Mouse (Mus musculus): ENCODE results near the gene Tuft1. TPM values are rescaled to one million over a fixed set of nuclear protein-coding genes. Genes with fewer than 3 reads are reported as not detected.
"Not testable (repeated sequence)": the region's sequence is repeated elsewhere in the genome, so short reads cannot be mapped to it uniquely, and the experiment has no call there.

Gene Tuft1
- polyA plus RNA-seq, 2 experiments, result 6.2 to 7.4 TPM

- H3K9me3 ChIP-seq (ENCODE audit: control insufficient read depth, low read length), result no peaks in the 10 kb centered on the region
- H3K4me3 ChIP-seq (ENCODE audit: insufficient read depth in 1 of 2, low read depth in 2 of 2, low read length in 2 of 2), result no peak within 1 kb of the TSS
- DNase-seq (ENCODE audit: low read depth in 3 of 3, low spot score in 3 of 3) (no peak), ATAC-seq (ENCODE audit: insufficient read depth) (0 out of 2 replicates have a peak, but pooled peaks have one; percentile 12)
- no peak for TF ChIP-seq EP300 (IDR thresholded peaks at IDR 0.05; ENCODE audit: low read depth)
- H3K27ac ChIP-seq, result no peak within 1 kb of the TSS
- H3K36me3 ChIP-seq (replicated peaks; ENCODE audit: control insufficient read depth, insufficient read depth, low read depth), result no peaks in the 10 kb centered on the region
- no peaks in the 10 kb centered on the region for H3K27me3 ChIP-seq (ENCODE audit: control insufficient read depth, insufficient read depth, low read length)
- no peak within 1 kb of the TSS for H3K4me2 ChIP-seq (ENCODE audit: low read depth)
- WGBS (ENCODE audit: insufficient replicate concordance), result 57% methylated on average over 5 of the region's 5 CpGs
- peaks cover 5 to 26% of the 10 kb centered on the region in 2 experiments for H3K4me1 ChIP-seq (replicated peaks; ENCODE audit: control insufficient read depth in 2 of 2, insufficient read depth in 2 of 2, low read length in 1 of 2)
- H3K9ac ChIP-seq (replicated peaks), result no peak within 1 kb of the TSS
These were observed 34.7 kb upstream of the Tuft1 start, which contains the start of gene Selenbp2 for GRCm38 (mm10) chr3:94693329-94693825. Gene Selenbp2 (plus strand): TSS chr3:94693556.

- not testable (repeated sequence) for H3K27me3 ChIP-seq (ENCODE audit: control insufficient read depth, insufficient read depth, low read length); H3K36me3 ChIP-seq (replicated peaks; ENCODE audit: control insufficient read depth, insufficient read depth, low read depth); H3K9ac ChIP-seq (replicated peaks); DNase-seq (ENCODE audit: low read depth in 3 of 3, low spot score in 3 of 3); H3K4me3 ChIP-seq (ENCODE audit: insufficient read depth in 1 of 2, low read depth in 2 of 2, low read length in 2 of 2); H3K27ac ChIP-seq; H3K9me3 ChIP-seq (ENCODE audit: control insufficient read depth, low read length); ATAC-seq (ENCODE audit: insufficient read depth); H3K4me2 ChIP-seq (ENCODE audit: low read depth)
- H3K4me1 ChIP-seq (replicated peaks; ENCODE audit: control insufficient read depth in 2 of 2, insufficient read depth in 2 of 2, low read length in 1 of 2), result peaks cover 11 to 30% of the 10 kb centered on the region in 2 experiments
- 75% methylated on average over 4 of the region's 4 CpGs for WGBS (ENCODE audit: insufficient replicate concordance)
These were observed 33.0 kb upstream of the Tuft1 start for GRCm38 (mm10) chr3:94691694-94692093.

GRCm38 (mm10) chr3:94690616-94691247 is 32.1 kb upstream of the Tuft1 start:
- no peaks in the 10 kb centered on the region for H3K9me3 ChIP-seq (ENCODE audit: control insufficient read depth, low read length)
- ATAC-seq (ENCODE audit: insufficient read depth), result no peak
- DNase-seq (ENCODE audit: low read depth in 3 of 3, low spot score in 3 of 3), result no peak
- no peak overlapping the region for H3K9ac ChIP-seq (replicated peaks)
- H3K4me3 ChIP-seq (ENCODE audit: insufficient read depth in 1 of 2, low read depth in 2 of 2, low read length in 2 of 2), result no peak overlapping the region
- no peak overlapping the region for H3K27ac ChIP-seq
- H3K36me3 ChIP-seq (replicated peaks; ENCODE audit: control insufficient read depth, insufficient read depth, low read depth), result no peaks in the 10 kb centered on the region
- no peaks in the 10 kb centered on the region for H3K27me3 ChIP-seq (ENCODE audit: control insufficient read depth, insufficient read depth, low read length)
- no peak overlapping the region for H3K4me2 ChIP-seq (ENCODE audit: low read depth)
- H3K4me1 ChIP-seq (replicated peaks; ENCODE audit: control insufficient read depth in 2 of 2, insufficient read depth in 2 of 2, low read length in 1 of 2), result peaks cover 12 to 30% of the 10 kb centered on the region in 2 experiments
- no peak for TF ChIP-seq EP300 (IDR thresholded peaks at IDR 0.05; ENCODE audit: low read depth)
- no peak for TF ChIP-seq CTCF (IDR thresholded peaks at IDR 0.05; ENCODE audit: low read depth)

GRCm38 (mm10) chr3:94690162-94690561 is 31.5 kb upstream of the Tuft1 start:
- 50% methylated on average over 6 of the region's 6 CpGs for WGBS (ENCODE audit: insufficient replicate concordance)
- not testable (repeated sequence) for H3K4me2 ChIP-seq (ENCODE audit: low read depth); H3K9ac ChIP-seq (replicated peaks); H3K27ac ChIP-seq; ATAC-seq (ENCODE audit: insufficient read depth); H3K27me3 ChIP-seq (ENCODE audit: control insufficient read depth, insufficient read depth, low read length); DNase-seq (ENCODE audit: low read depth in 3 of 3, low spot score in 3 of 3); H3K4me3 ChIP-seq (ENCODE audit: insufficient read depth in 1 of 2, low read depth in 2 of 2, low read length in 2 of 2); H3K9me3 ChIP-seq (ENCODE audit: control insufficient read depth, low read length); H3K36me3 ChIP-seq (replicated peaks; ENCODE audit: control insufficient read depth, insufficient read depth, low read depth)
- peaks cover 17 to 34% of the 10 kb centered on the region in 2 experiments for H3K4me1 ChIP-seq (replicated peaks; ENCODE audit: control insufficient read depth in 2 of 2, insufficient read depth in 2 of 2, low read length in 1 of 2)

- H3K27ac ChIP-seq; H3K9ac ChIP-seq (replicated peaks); ATAC-seq (ENCODE audit: insufficient read depth); DNase-seq (ENCODE audit: low read depth in 3 of 3, low spot score in 3 of 3); H3K27me3 ChIP-seq (ENCODE audit: control insufficient read depth, insufficient read depth, low read length); H3K9me3 ChIP-seq (ENCODE audit: control insufficient read depth, low read length); H3K4me3 ChIP-seq (ENCODE audit: insufficient read depth in 1 of 2, low read depth in 2 of 2, low read length in 2 of 2); H3K4me2 ChIP-seq (ENCODE audit: low read depth); H3K36me3 ChIP-seq (replicated peaks; ENCODE audit: control insufficient read depth, insufficient read depth, low read depth): not testable (repeated sequence)
- peaks cover 17 to 34% of the 10 kb centered on the region in 2 experiments for H3K4me1 ChIP-seq (replicated peaks; ENCODE audit: control insufficient read depth in 2 of 2, insufficient read depth in 2 of 2, low read length in 1 of 2)
- WGBS (ENCODE audit: insufficient replicate concordance), result 17% methylated on average over 1 of the region's 1 CpGs
These were observed 30.5 kb upstream of the Tuft1 start for GRCm38 (mm10) chr3:94689195-94689594.

- H3K4me2 ChIP-seq (ENCODE audit: low read depth); H3K9ac ChIP-seq (replicated peaks); ATAC-seq (ENCODE audit: insufficient read depth); H3K36me3 ChIP-seq (replicated peaks; ENCODE audit: control insufficient read depth, insufficient read depth, low read depth); DNase-seq (ENCODE audit: low read depth in 3 of 3, low spot score in 3 of 3); H3K27ac ChIP-seq; H3K4me3 ChIP-seq (ENCODE audit: insufficient read depth in 1 of 2, low read depth in 2 of 2, low read length in 2 of 2); H3K27me3 ChIP-seq (ENCODE audit: control insufficient read depth, insufficient read depth, low read length); H3K9me3 ChIP-seq (ENCODE audit: control insufficient read depth, low read length): not testable (repeated sequence)
- H3K4me1 ChIP-seq (replicated peaks; ENCODE audit: control insufficient read depth in 2 of 2, insufficient read depth in 2 of 2, low read length in 1 of 2), result peaks cover 17 to 32% of the 10 kb centered on the region in 2 experiments
- 72% methylated on average over 3 of the region's 3 CpGs for WGBS (ENCODE audit: insufficient replicate concordance)
These were observed 30.0 kb upstream of the Tuft1 start for GRCm38 (mm10) chr3:94688698-94689097.
